Mouse (Mus musculus): Measurements from ENCODE around the gene Ubtf.
"Not testable (repeated sequence)": the region's sequence is repeated elsewhere in the genome, so short reads cannot be mapped to it uniquely, and the experiment has no call there.

Gene Ubtf

GRCm38 (mm10) chr11:102291051-102291535 lies 28.4 kb downstream of the Ubtf start:
- DNase-seq: no peak

GRCm38 (mm10) chr11:102290141-102290540 lies 29.4 kb downstream of the Ubtf start:
- DNase-seq: no peak

- DNase-seq: no peak
Measured at GRCm38 (mm10) chr11:102289511-102290100, 29.9 kb downstream of the Ubtf start.

- no peak for DNase-seq
Measured at GRCm38 (mm10) chr11:102288913-102289312, 30.6 kb downstream of the Ubtf start.

- no peak for DNase-seq
Measured at GRCm38 (mm10) chr11:102288027-102288804, 31.3 kb downstream of the Ubtf start.

GRCm38 (mm10) chr11:102287485-102287884 lies 32.1 kb downstream of the Ubtf start:
- no peak for DNase-seq

GRCm38 (mm10) chr11:102285095-102285834 lies 34.3 kb downstream of the Ubtf start:
- DNase-seq: no peak

- peak; percentile 95 for DNase-seq
Measured at GRCm38 (mm10) chr11:102284501-102285094, 34.9 kb downstream of the Ubtf start, which contains the start of gene Tmub2. Gene Tmub2 (plus strand): TSS chr11:102284931.

- no peak for DNase-seq
Measured at GRCm38 (mm10) chr11:102283922-102284321, 35.6 kb downstream of the Ubtf start.

GRCm38 (mm10) chr11:102280267-102280666 lies 39.3 kb downstream of the Ubtf start:
- not testable (repeated sequence) for DNase-seq

GRCm38 (mm10) chr11:102279595-102279994 lies 39.9 kb downstream of the Ubtf start:
- DNase-seq: no peak

GRCm38 (mm10) chr11:102277754-102278153 lies 41.8 kb downstream of the Ubtf start:
- DNase-seq: no peak

- DNase-seq: no peak
Measured at GRCm38 (mm10) chr11:102276411-102276915, 43.1 kb downstream of the Ubtf start.

- no peak for DNase-seq
Measured at GRCm38 (mm10) chr11:102268520-102269244, 50.9 kb downstream of the Ubtf start, which contains the start of gene Asb16. Gene Asb16 (plus strand): TSS chr11:102268743.

- peak; percentile 68 for DNase-seq
Measured at GRCm38 (mm10) chr11:102267480-102267879, 52.1 kb downstream of the Ubtf start.

- no peak for DNase-seq
Measured at GRCm38 (mm10) chr11:102266631-102267355, 52.7 kb downstream of the Ubtf start.

GRCm38 (mm10) chr11:102265816-102266215 lies 53.7 kb downstream of the Ubtf start:
- DNase-seq: peak; percentile 40

- no peak for DNase-seq
Measured at GRCm38 (mm10) chr11:102263211-102263610, 56.3 kb downstream of the Ubtf start.

GRCm38 (mm10) chr11:102258521-102258920 lies 61.0 kb downstream of the Ubtf start:
- no peak for DNase-seq

GRCm38 (mm10) chr11:102258095-102258494 lies 61.4 kb downstream of the Ubtf start:
- no peak for DNase-seq

- DNase-seq: no peak
Measured at GRCm38 (mm10) chr11:102257514-102257913, 62.0 kb downstream of the Ubtf start.
